Mouse (Mus musculus) bone marrow, adult 2 months (tissue): ENCODE measurements at regions not wholly inside any gene's neighbourhood (a gene's known extent, or its start where the extent isn't known, plus 50 kb on each side); places are given as distances from the start of the nearest gene placed in this dataset.

Experiments used
- CTCF ChIP-seq: fragments of 200-500 bp; IDR thresholded peaks from 2 replicates; pipeline ENCODE4 v1.5.1; 2011; ENCODE audit warnings: low read length, control low read depth; ENCODE audit not compliant: control insufficient read depth, insufficient read depth
- POLR2A ChIP-seq: fragments of 200-500 bp; IDR thresholded peaks from 2 replicates; pipeline ENCODE4 v1.6.1; 2011; ENCODE audit warnings: low read depth, mild to moderate bottlenecking, control low read depth, low read length, borderline replicate concordance; ENCODE audit not compliant: control insufficient read depth

- TF ChIP-seq CTCF = no peak
- TF ChIP-seq POLR2A = no peak
Measured at GRCm38 (mm10) chr6:66470627-66471249, 64.5 kb upstream of the Mad2l1 start.
